Mouse (Mus musculus) liver, adult 10 weeks (tissue): ENCODE data around the gene Ldha. TPM values are rescaled to one million over a fixed set of nuclear protein-coding genes. Genes with fewer than 3 reads are reported as not detected.

Experiments used
- polyA plus RNA-seq: library from polyadenylated mRNA; stranded (reverse); fragments of 350-450 nt; fragmentation: Illumina TruSeq; extraction: RNeasy Lipid Tissue Mini Kit (QIAGEN cat#74804); gene quantifications from one replicate; pipeline ENCODE4 v1.2.3, GENCODE M21; 2014; ENCODE audit warnings: low read depth, low replicate concordance

Ldha gene
- polyA plus RNA-seq = 219 TPM

DNA sequence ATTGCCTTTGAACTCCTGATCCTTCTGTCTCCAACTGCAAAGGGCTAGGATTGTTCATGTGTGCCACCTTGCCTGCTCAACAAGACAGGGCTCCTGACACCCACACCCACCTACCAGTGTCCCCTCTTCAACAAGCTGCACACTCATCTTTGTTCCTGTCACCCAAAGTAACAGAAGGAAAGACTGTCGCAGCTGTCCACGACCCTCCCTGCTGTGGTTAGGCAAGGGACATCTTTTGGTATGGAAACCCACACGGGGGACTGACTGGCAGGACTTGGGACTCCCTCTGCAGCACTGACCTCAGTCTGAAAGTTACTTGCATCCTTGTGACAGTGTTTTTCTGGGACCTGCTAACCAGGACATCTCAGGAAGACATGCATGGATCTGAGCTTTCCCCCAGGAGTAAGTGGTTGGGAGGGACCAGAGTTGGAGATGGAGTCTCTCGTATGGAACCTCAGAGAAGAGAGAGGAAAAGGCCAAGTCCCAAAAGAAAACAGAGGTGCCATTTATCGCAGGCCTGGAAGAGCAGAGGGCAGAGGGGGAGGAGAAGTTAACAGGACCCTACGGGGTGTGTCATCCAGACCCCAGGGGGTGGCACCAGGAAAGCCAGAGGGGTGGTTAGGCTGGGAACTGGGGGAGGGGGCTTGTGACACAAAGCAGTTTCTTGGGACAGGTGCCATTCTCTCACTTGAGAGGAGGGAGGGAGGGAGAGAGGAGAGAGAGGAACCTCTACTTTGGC is at the start of gene Ldha:
Gene Ldha, plus strand, starts transcription at position 689 of the 739 bp plus-strand sequence.

GRCm38 (mm10) chr7:46795287-46796205 is 45.7 kb upstream of the Ldha start, which contains the start of the genes Hps5 and Gtf2h1:
Gene Hps5 (minus strand): TSS chr7:46796064.
Gene Gtf2h1 (plus strand): TSS chr7:46796103.

GRCm38 (mm10) chr7:46860996-46861395 is 19.7 kb downstream of the Ldha start, which contains the start of gene Ldhc:
Gene Ldhc (plus strand): TSS chr7:46861203.

Other genes starting within 250 kb of the Ldha start
- 0.53 TPM for gene Sergef, start 201.7 kb upstream of the Ldha start, polyA plus RNA-seq
- not detected for gene Tph1, start 168.9 kb upstream of the Ldha start, polyA plus RNA-seq
- gene Saal1, start 130.8 kb upstream of the Ldha start, polyA plus RNA-seq = 1.7 TPM
- gene Saa3, start 125.8 kb upstream of the Ldha start, polyA plus RNA-seq = 2.5 TPM
- 131 TPM for gene Saa4, start 108.9 kb upstream of the Ldha start, polyA plus RNA-seq
- 34.8 TPM for gene Saa1, start 98.5 kb upstream of the Ldha start, polyA plus RNA-seq
- gene Saa2, start 89.7 kb upstream of the Ldha start, polyA plus RNA-seq = 15.8 TPM
- 10.3 TPM for gene Hps5, start 45.4 kb upstream of the Ldha start, polyA plus RNA-seq
- gene Gtf2h1, start 45.4 kb upstream of the Ldha start, polyA plus RNA-seq = 45.7 TPM
- not detected for gene Ldhc, start 19.7 kb downstream of the Ldha start, polyA plus RNA-seq
- gene Tsg101, start 78.5 kb downstream of the Ldha start, polyA plus RNA-seq = 126 TPM
- gene Uevld, start 117.1 kb downstream of the Ldha start, polyA plus RNA-seq = 13.9 TPM
- not detected for gene Gm9999, start 142.1 kb downstream of the Ldha start, polyA plus RNA-seq
- 14.2 TPM for gene Spty2d1, start 166.9 kb downstream of the Ldha start, polyA plus RNA-seq
- 1.2 TPM for gene Tmem86a, start 209.1 kb downstream of the Ldha start, polyA plus RNA-seq